Mouse (Mus musculus) forebrain, embryonic 12.5 days (tissue): ENCODE results near the gene Gpatch2l. TPM values are rescaled to one million over a fixed set of nuclear protein-coding genes. Genes with fewer than 3 reads are reported as not detected.

Experiments used
- ATAC-seq: fragments of 200-750 bp; cut with Nextera tagmentation; 2 replicates; pipeline ENCODE4 v1.8.0; 2017; ENCODE audit warnings: moderate TSS enrichment; ENCODE audit not compliant: low FRiP score
- H3K27ac ChIP-seq: fragments of 300-500 bp; sonication (generic); 2 replicates; pipeline ENCODE4 v1.5.1; 2016; ENCODE audit warnings: mild to moderate bottlenecking
- H3K27me3 ChIP-seq: fragments of 300-500 bp; sonication (generic); 2 replicates; pipeline ENCODE4 v1.6.1; 2016; ENCODE audit warnings: mild to moderate bottlenecking
- H3K36me3 ChIP-seq: fragments of 300-500 bp; sonication (generic); replicated peaks from 2 replicates; pipeline ENCODE4 v1.6.1; 2016; ENCODE audit warnings: mild to moderate bottlenecking
- H3K4me1 ChIP-seq: fragments of 300-500 bp; sonication (generic); 2 replicates; pipeline ENCODE4 v1.6.1; 2016
- H3K4me2 ChIP-seq: fragments of 300-500 bp; sonication (generic); 2 replicates; pipeline ENCODE4 v1.6.1; 2016; ENCODE audit warnings: mild to moderate bottlenecking, moderate library complexity
- H3K4me3 ChIP-seq: fragments of 300-500 bp; sonication (generic); replicated peaks from 2 replicates; pipeline ENCODE4 v1.5.1; 2016; ENCODE audit warnings: mild to moderate bottlenecking
- H3K9ac ChIP-seq: fragments of 300-500 bp; sonication (generic); 2 replicates; pipeline ENCODE4 v1.6.1; 2016; ENCODE audit warnings: mild to moderate bottlenecking
- H3K9me3 ChIP-seq: fragments of 300-500 bp; sonication (generic); 2 replicates; pipeline ENCODE4 v1.6.1; 2016
- WGBS: fragments of 180-500 bp; shearing (Covaris S2); methylation state at CpG from one replicate; pipeline ENCODE4 v1.1.7; 2016; 5-methylcytosine and 5-hydroxymethylcytosine counted together
- polyA plus RNA-seq: library from polyadenylated mRNA; unstranded; fragments of >200 nt; fragmentation: Nextera tagmentation; extraction: Ambion mirVana; gene quantifications from 2 replicates; pipeline ENCODE4 v1.2.1, GENCODE M21; 2016

Gpatch2l gene
- polyA plus RNA-seq, 1 experiment from 2014 or later, result 24.3 TPM

GRCm38 (mm10) chr12:86234295-86234694, 7.4 kb upstream of the Gpatch2l start:
- H3K27ac ChIP-seq, result no peak overlapping the region
- WGBS, result 67% methylated on average over 4 of the region's 4 CpGs
- H3K4me2 ChIP-seq, result no peak overlapping the region
- ATAC-seq, result no peak
- peaks cover 7% of the 10 kb centered on the region; the same call in 1 of the 2 replicates for H3K27me3 ChIP-seq
- no peaks in the 10 kb centered on the region for H3K9me3 ChIP-seq
- no peaks in the 10 kb centered on the region for H3K4me1 ChIP-seq
- H3K36me3 ChIP-seq, result no peaks in the 10 kb centered on the region
- H3K9ac ChIP-seq, result no peak overlapping the region
- no peak overlapping the region for H3K4me3 ChIP-seq

- peaks cover 7% of the 10 kb centered on the region; the same call in 1 of the 2 replicates for H3K27me3 ChIP-seq
- 82% methylated on average over 2 of the region's 2 CpGs for WGBS
- no peak overlapping the region for H3K27ac ChIP-seq
- no peak overlapping the region for H3K9ac ChIP-seq
- no peak overlapping the region for H3K4me2 ChIP-seq
- no peaks in the 10 kb centered on the region for H3K9me3 ChIP-seq
- ATAC-seq, result no peak
- H3K4me3 ChIP-seq, result no peak overlapping the region
- H3K4me1 ChIP-seq, result peaks cover 9% of the 10 kb centered on the region
- H3K36me3 ChIP-seq, result peaks cover under 1% of the 10 kb centered on the region; the same call in 1 of the 2 replicates
Measured at GRCm38 (mm10) chr12:86238736-86239135, 2.9 kb upstream of the Gpatch2l start.

DNA sequence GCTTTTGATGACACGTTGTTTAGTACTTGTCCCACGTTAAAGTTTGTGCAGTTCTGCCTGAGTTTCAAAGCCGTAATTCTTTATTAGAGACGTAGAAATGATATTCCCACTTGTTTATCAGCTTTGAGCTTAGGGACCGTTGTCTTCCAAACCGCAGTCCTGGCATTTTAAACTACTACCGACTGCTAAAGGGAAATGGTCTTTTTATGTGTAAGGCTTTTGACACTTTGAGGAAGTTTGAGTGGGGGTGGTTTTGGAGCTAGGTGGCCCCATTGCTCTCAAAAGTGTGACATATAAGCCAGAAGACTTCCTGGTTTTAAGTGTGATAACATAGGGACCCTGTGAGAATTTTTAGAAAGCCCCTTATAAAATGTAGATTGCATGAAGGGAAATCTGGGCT, 905 bp downstream of the Gpatch2l start:
- Histone ChIP-seq H3K36me3 (peaks cover 19% of the 10 kb centered on the region), H3K9ac (peak overlapping the region; percentile 90), H3K27me3 (no peaks in the 10 kb centered on the region), H3K4me3 (peak overlapping the region; percentile 78), H3K9me3 (no peaks in the 10 kb centered on the region), H3K27ac (no peak overlapping the region), H3K4me2 (peak overlapping the region; percentile 97), H3K4me1 (peaks cover 24% of the 10 kb centered on the region)
- ATAC-seq, result no peak
- 31% methylated on average over 7 of the region's 7 CpGs for WGBS

DNA sequence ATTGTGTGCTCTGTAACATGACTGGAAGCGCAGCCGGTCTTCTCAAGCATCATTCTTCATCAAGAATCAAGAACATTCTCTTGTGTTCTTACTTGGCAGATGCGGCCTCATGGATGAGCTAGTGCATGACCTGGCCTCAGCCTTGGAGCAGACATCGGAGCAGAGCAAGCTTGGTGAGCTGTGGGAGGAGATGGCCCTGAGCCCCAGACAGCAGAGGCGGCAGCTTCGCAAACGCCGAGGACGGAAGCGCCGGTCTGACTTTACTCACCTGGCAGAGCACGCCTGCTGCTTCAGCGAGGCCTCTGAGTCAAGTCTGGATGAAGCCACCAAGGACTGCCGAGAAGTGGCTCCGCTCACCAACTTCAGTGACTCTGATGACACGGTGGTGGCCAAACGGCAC, 2.3 kb downstream of the Gpatch2l start:
- H3K4me3 ChIP-seq, result no peak overlapping the region
- ATAC-seq, result no peak
- 97% methylated on average over 17 of the region's 17 CpGs for WGBS
- no peak overlapping the region for H3K4me2 ChIP-seq
- H3K9me3 ChIP-seq, result no peaks in the 10 kb centered on the region
- H3K4me1 ChIP-seq, result peaks cover 24% of the 10 kb centered on the region
- no peak overlapping the region for H3K9ac ChIP-seq
- H3K27me3 ChIP-seq, result no peaks in the 10 kb centered on the region
- H3K36me3 ChIP-seq, result peaks cover 19% of the 10 kb centered on the region
- no peak overlapping the region for H3K27ac ChIP-seq

DNA sequence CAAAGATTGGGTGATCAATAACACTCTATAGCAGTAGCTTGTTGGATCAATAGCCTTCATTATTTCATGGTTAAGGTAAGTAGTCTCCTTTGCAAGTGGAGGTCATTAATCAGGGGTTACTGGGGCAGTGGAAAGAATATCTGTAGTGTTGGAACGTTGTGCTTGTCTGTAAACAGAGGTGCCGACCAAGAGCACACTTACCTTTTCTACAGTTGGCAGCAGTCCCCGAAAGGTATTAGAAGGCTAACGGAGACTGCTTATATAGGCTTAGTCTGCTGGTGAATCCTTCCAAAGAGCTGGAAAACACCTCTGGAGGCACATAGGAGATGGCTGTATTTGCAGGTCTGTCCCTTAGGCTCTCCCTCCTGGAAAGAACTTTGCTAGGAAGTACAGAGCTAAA, 8.5 kb downstream of the Gpatch2l start:
- 89% methylated on average over 4 of the region's 4 CpGs for WGBS
- no peak for ATAC-seq
- peaks cover 4% of the 10 kb centered on the region; the same call in 1 of the 2 replicates for H3K4me1 ChIP-seq

GRCm38 (mm10) chr12:86254910-86255309, 13.3 kb downstream of the Gpatch2l start:
- Histone ChIP-seq H3K36me3 (peaks cover 20% of the 10 kb centered on the region), H3K27me3 (no peaks in the 10 kb centered on the region), H3K4me1 (no peaks in the 10 kb centered on the region), H3K4me3 (no peak overlapping the region), H3K27ac (no peak overlapping the region), H3K9me3 (no peaks in the 10 kb centered on the region), H3K4me2 (no peak overlapping the region), H3K9ac (no peak overlapping the region)
- 82% methylated on average over 7 of the region's 7 CpGs for WGBS
- no peak for ATAC-seq

More for the DNA sequence above, 8.5 kb downstream of the Gpatch2l start:
- Histone ChIP-seq H3K4me2 (no peak overlapping the region), H3K27me3 (no peaks in the 10 kb centered on the region), H3K9ac (no peak overlapping the region), H3K4me3 (no peak overlapping the region), H3K36me3 (peaks cover 12% of the 10 kb centered on the region), H3K27ac (no peak overlapping the region), H3K9me3 (no peaks in the 10 kb centered on the region)

DNA sequence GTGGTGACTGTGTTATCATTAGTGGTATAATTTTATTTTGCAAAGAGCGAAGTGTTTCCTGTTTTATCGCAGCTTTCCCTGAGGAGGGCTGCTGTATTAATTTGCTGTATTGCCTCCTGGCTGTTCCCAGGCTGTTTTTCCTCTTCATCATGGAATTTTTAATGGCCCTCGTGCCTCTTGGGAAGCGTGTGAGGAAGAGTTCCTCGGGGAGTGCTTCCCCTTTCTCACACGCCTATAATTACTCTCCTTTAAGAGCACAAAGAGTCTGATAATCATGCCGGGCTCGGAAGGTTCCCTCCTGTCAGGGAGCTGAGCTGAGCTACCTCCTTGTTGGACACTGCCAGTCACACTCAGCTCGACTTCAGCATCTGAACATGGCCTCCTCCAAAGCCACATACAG, 30.0 kb downstream of the Gpatch2l start:
- Histone ChIP-seq H3K36me3 (peaks cover 43% of the 10 kb centered on the region), H3K27ac (0 out of 2 replicates have a peak overlapping the region, but pooled peaks have one; percentile 31)
- WGBS, result 49% methylated on average over 9 of the region's 9 CpGs

DNA sequence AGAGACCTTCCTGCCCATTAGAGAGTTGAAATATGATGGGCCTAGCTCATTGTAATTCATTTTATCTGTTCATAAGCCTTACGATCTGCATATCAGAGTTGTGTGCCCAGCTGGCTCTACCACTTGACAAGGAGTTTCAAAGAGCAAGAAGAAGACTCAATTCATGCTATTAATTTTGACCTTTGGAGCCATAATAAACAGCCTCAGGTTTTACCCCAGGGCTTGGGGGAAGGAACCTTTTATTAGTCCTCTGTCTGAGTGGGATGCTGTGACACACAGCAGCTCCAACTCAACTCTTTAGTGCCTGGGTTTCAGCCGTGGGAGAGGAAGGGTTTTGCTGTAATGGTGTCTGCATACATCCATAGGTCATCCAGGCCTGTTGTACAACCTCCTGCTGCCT, 32.6 kb downstream of the Gpatch2l start:
- Histone ChIP-seq H3K4me3 (no peak overlapping the region), H3K27me3 (no peaks in the 10 kb centered on the region), H3K4me2 (no peak overlapping the region), H3K36me3 (peaks cover 24% of the 10 kb centered on the region), H3K27ac (no peak overlapping the region), H3K4me1 (peaks cover 13% of the 10 kb centered on the region), H3K9ac (no peak overlapping the region), H3K9me3 (no peaks in the 10 kb centered on the region)
- 84% methylated on average over 2 of the region's 2 CpGs for WGBS
- no peak for ATAC-seq

More for the DNA sequence above, 30.0 kb downstream of the Gpatch2l start:
- H3K4me2 ChIP-seq, result no peak overlapping the region
- H3K4me3 ChIP-seq, result no peak overlapping the region
- H3K27me3 ChIP-seq, result no peaks in the 10 kb centered on the region
- ATAC-seq, result no peak
- no peaks in the 10 kb centered on the region for H3K9me3 ChIP-seq
- no peak overlapping the region for H3K9ac ChIP-seq
- H3K4me1 ChIP-seq, result peaks cover 10% of the 10 kb centered on the region

- WGBS, result 86% methylated on average over 3 of the region's 3 CpGs
- H3K27ac ChIP-seq, result no peak overlapping the region
- peaks cover 19% of the 10 kb centered on the region for H3K4me1 ChIP-seq
- H3K36me3 ChIP-seq, result peaks cover 13% of the 10 kb centered on the region
- no peak overlapping the region for H3K9ac ChIP-seq
- H3K9me3 ChIP-seq, result no peaks in the 10 kb centered on the region
- H3K27me3 ChIP-seq, result no peaks in the 10 kb centered on the region
- H3K4me2 ChIP-seq, result no peak overlapping the region
- ATAC-seq, result no peak
- H3K4me3 ChIP-seq, result no peak overlapping the region
Measured at GRCm38 (mm10) chr12:86275731-86276130, 34.1 kb downstream of the Gpatch2l start.

DNA sequence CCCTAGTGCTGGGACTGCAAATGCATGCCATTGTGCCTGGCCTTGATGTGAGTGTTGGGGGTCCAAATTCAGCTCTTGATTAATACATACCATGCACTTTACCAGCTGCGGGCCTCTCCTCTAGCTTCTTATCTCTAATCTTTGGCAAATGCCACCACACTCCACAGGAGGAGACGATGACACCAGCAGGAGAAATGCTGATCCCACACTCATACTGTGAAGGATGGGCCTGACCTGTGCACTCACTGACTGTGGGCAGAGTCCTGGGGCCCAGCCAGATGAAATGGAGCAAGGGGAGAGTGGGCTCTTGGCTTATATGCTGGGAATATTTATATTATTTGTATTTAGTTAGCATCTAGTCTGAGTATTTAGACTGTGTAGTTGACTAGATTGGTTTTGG, 34.8 kb downstream of the Gpatch2l start:
- Histone ChIP-seq H3K27me3 (no peaks in the 10 kb centered on the region), H3K4me3 (no peak overlapping the region), H3K36me3 (peaks cover 13% of the 10 kb centered on the region), H3K27ac (no peak overlapping the region), H3K4me2 (no peak overlapping the region), H3K9me3 (no peaks in the 10 kb centered on the region), H3K9ac (no peak overlapping the region), H3K4me1 (peaks cover 15% of the 10 kb centered on the region)
- WGBS, result 81% methylated on average over 2 of the region's 2 CpGs
- no peak for ATAC-seq

GRCm38 (mm10) chr12:86276895-86277294, 35.2 kb downstream of the Gpatch2l start:
- H3K27ac ChIP-seq, result no peak overlapping the region
- ATAC-seq, result no peak
- 47% methylated on average over 5 of the region's 5 CpGs for WGBS

GRCm38 (mm10) chr12:86280000-86280399, 38.3 kb downstream of the Gpatch2l start:
- 27% methylated on average over 10 of the region's 10 CpGs for WGBS
- peak; percentile 72; the same call in 1 of the 2 replicates for ATAC-seq

More at GRCm38 (mm10) chr12:86276895-86277294, 35.2 kb downstream of the Gpatch2l start:
- Histone ChIP-seq H3K9ac (no peak overlapping the region), H3K36me3 (peaks cover 13% of the 10 kb centered on the region), H3K4me2 (no peak overlapping the region), H3K4me3 (no peak overlapping the region), H3K9me3 (no peaks in the 10 kb centered on the region), H3K4me1 (peaks cover 11% of the 10 kb centered on the region), H3K27me3 (no peaks in the 10 kb centered on the region)

GRCm38 (mm10) chr12:86285704-86286103, 44.0 kb downstream of the Gpatch2l start:
- ATAC-seq, result no peak
- no peaks in the 10 kb centered on the region for H3K9me3 ChIP-seq
- H3K27ac ChIP-seq, result no peak overlapping the region
- no peak overlapping the region for H3K4me3 ChIP-seq
- peaks cover 14% of the 10 kb centered on the region; the same call in 1 of the 2 replicates for H3K4me1 ChIP-seq
- no peaks in the 10 kb centered on the region for H3K27me3 ChIP-seq
- no peak overlapping the region for H3K4me2 ChIP-seq
- no peak overlapping the region for H3K9ac ChIP-seq
- whole genome bisulfite sequencing, result 92% methylated on average over 2 of the region's 2 CpGs
- H3K36me3 ChIP-seq, result peaks cover 57% of the 10 kb centered on the region

More at GRCm38 (mm10) chr12:86280000-86280399, 38.3 kb downstream of the Gpatch2l start:
- Histone ChIP-seq H3K4me2 (no peak overlapping the region), H3K36me3 (peaks cover 25% of the 10 kb centered on the region), H3K27me3 (no peaks in the 10 kb centered on the region), H3K4me3 (no peak overlapping the region), H3K9ac (no peak overlapping the region), H3K4me1 (peaks cover 24% of the 10 kb centered on the region), H3K9me3 (no peaks in the 10 kb centered on the region), H3K27ac (no peak overlapping the region)
